Mouse (Mus musculus): Measurements from ENCODE around the gene Hdgfl1.

Gene Hdgfl1

GRCm38 (mm10) chr13:26769955-26770354 lies at the start of gene Hdgfl1:
TSS of gene Hdgfl1 (minus strand) at chr13:26770165.
- no peak for DNase-seq (ENCODE audit: low spot score)

GRCm38 (mm10) chr13:26795460-26795859 lies 25.5 kb upstream of the Hdgfl1 start:
- no peak for DNase-seq (ENCODE audit: low spot score)

GRCm38 (mm10) chr13:26769424-26769823 lies 541 bp downstream of the Hdgfl1 start:
- no peak for DNase-seq (ENCODE audit: low spot score)

- no peak for DNase-seq (ENCODE audit: low spot score)
Observed at GRCm38 (mm10) chr13:26761966-26762803, 7.8 kb downstream of the Hdgfl1 start.

- no peak for DNase-seq (ENCODE audit: low spot score)
Observed at GRCm38 (mm10) chr13:26752863-26753262, 17.1 kb downstream of the Hdgfl1 start.

- DNase-seq (ENCODE audit: low spot score): no peak
Observed at GRCm38 (mm10) chr13:26752414-26752813, 17.6 kb downstream of the Hdgfl1 start.

GRCm38 (mm10) chr13:26745760-26746457 lies 24.1 kb downstream of the Hdgfl1 start:
- no peak for DNase-seq (ENCODE audit: low spot score)

- DNase-seq (ENCODE audit: low spot score): no peak
Observed at GRCm38 (mm10) chr13:26745059-26745759, 24.8 kb downstream of the Hdgfl1 start.

- no peak for DNase-seq (ENCODE audit: low spot score)
Observed at GRCm38 (mm10) chr13:26744068-26744467, 25.9 kb downstream of the Hdgfl1 start.

GRCm38 (mm10) chr13:26734981-26735380 lies 35.0 kb downstream of the Hdgfl1 start:
- DNase-seq (ENCODE audit: low spot score): no peak

- DNase-seq (ENCODE audit: low spot score): no peak
Observed at GRCm38 (mm10) chr13:26724250-26724649, 45.7 kb downstream of the Hdgfl1 start.

- no peak for DNase-seq (ENCODE audit: low spot score)
Observed at GRCm38 (mm10) chr13:26721333-26721732, 48.6 kb downstream of the Hdgfl1 start.

GRCm38 (mm10) chr13:26720917-26721316 lies 49.0 kb downstream of the Hdgfl1 start:
- no peak for DNase-seq (ENCODE audit: low spot score)

- DNase-seq (ENCODE audit: low spot score): no peak
Observed at GRCm38 (mm10) chr13:26719146-26719715, 50.7 kb downstream of the Hdgfl1 start.

Data from ovary, postnatal 14 days (tissue).